Mouse (Mus musculus): ENCODE results near the gene Ces1c. TPM values are rescaled to one million over a fixed set of nuclear protein-coding genes. Genes with fewer than 3 reads are reported as not detected.

Gene Ces1c
- total and polyA plus RNA-seq, 3 experiments = not detected

DNA sequence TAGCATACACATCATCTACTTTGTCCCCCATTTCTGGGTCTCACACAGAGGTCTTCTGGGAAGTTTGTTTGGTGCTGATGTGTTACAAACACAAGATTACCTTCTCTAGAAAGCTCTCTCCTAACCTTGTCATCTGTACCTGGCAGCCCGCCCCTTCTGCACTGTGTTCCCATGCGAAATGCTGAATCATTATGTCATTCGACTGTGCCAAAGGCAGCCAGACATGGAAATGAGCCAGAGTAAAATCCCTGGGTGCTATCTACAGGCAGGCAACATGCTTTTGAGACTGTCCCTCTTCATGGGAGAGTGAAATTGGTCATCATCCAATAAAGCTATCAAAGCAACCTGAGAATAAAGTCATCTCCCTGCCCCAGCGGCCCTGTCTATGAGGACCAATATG is 55.8 kb downstream of the Ces1c start:
- H3K36me3 ChIP-seq (replicated peaks in 1 of 2; ENCODE audit: control insufficient read depth in 1 of 2, insufficient read depth in 1 of 2, low read length in 1 of 2) = no peaks in the 10 kb centered on the region
- no peak overlapping the region for H3K27ac ChIP-seq (ENCODE audit: insufficient read depth, low read depth)
- H3K4me1 ChIP-seq (ENCODE audit: control insufficient read depth in 1 of 2, insufficient read depth in 2 of 2) = no peaks in the 10 kb centered on the region
- no peaks in the 10 kb centered on the region for H3K9me3 ChIP-seq (replicated peaks; ENCODE audit: low read length)
- H3K4me3 ChIP-seq (replicated peaks in 1 of 3; ENCODE audit: low read depth in 2 of 3, low read length in 2 of 3, poor library complexity in 1 of 3) = no peak overlapping the region
- H3K9ac ChIP-seq (ENCODE audit: insufficient read depth, low read depth) = no peak overlapping the region
- no peak for DNase-seq (ENCODE audit: extremely low read depth)
- dilution Hi-C loops (cut with MboI; ENCODE audit: extremely low pct_ligation_motif_present, extremely low pct_unique_long_range_greater_than_20kb, low sequenced_read_pairs) = no loop called here
- no peaks in the 10 kb centered on the region for H3K79me2 ChIP-seq (replicated peaks; ENCODE audit: control insufficient read depth, extremely low read depth, insufficient read depth, poor library complexity, severe bottlenecking)
- peaks cover 23% of the 10 kb centered on the region for H3K27me3 ChIP-seq (replicated peaks)
- TF ChIP-seq SIN3A (IDR thresholded peaks at IDR 0.05; ENCODE audit: low read length) = no peak
- TF ChIP-seq ZNF384 (IDR thresholded peaks at IDR 0.05; ENCODE audit: low read depth, low read length) = no peak
- TF ChIP-seq RCOR1 (conservative IDR thresholded peaks at IDR 0.05; ENCODE audit: low read depth, low read length) = no peak
- no peak for TF ChIP-seq JUND (conservative IDR thresholded peaks at IDR 0.05; ENCODE audit: low read depth, low read length)
- no peak for TF ChIP-seq ELF1 (IDR thresholded peaks at IDR 0.05; ENCODE audit: low read depth, low read length)
- TF ChIP-seq GABPA (IDR thresholded peaks at IDR 0.05; ENCODE audit: insufficient replicate concordance, low read depth, low read length) = no peak
- in situ Hi-C loops (cut with MboI; ENCODE audit: low pct_ligation_motif_present, low pct_unique_long_range_greater_than_20kb, low sequenced_read_pairs) = no loop called here
- no peak overlapping the region for H3K4me2 ChIP-seq (ENCODE audit: insufficient read depth, low read depth, poor library complexity, severe bottlenecking)

DNA sequence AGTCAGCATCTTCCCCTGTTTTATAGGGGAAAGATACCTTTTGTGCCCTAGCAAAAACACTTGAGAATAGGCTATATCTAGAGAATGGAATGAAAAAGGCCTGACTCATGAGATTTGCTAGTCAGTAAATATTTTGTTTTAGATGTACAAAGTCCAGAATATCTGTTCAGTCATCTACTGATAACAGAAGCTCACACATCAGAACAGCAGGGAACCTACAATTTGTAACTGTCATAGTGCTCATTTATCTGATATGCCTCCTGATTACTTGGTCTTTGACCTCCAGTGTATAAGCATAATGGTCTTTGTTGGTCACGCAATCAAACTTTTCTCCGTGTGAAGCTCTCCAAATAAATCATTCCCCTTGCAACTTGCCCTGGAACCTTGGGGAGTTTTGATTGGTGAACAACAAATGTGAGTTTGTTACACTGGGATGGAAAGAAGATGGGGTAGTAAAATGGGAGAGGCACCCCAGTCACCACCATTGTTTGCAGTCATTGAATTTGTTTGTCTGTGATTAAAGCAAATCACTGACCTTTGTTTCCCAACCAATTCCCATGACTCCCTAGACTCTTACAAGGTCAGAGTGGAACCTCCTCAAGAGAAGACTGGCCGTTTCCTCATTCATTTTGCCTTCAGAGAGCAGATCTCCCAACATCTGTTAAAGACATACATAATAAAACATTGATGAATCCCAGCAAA is 67.5 kb downstream of the Ces1c start:
- H3K27ac ChIP-seq (ENCODE audit: insufficient read depth, low read depth) = no peak overlapping the region
- TF ChIP-seq MAFK (IDR thresholded peaks at IDR 0.05; ENCODE audit: insufficient replicate concordance, low read length) (no peak), ZKSCAN1 (IDR thresholded peaks at IDR 0.05; ENCODE audit: borderline replicate concordance, low read depth, low read length) (no peak), TBP (conservative IDR thresholded peaks at IDR 0.05; ENCODE audit: low read depth, low read length) (no peak)
- no peak overlapping the region for H3K4me2 ChIP-seq (ENCODE audit: insufficient read depth, low read depth, poor library complexity, severe bottlenecking)
- H3K4me3 ChIP-seq (replicated peaks in 1 of 3; ENCODE audit: low read depth in 2 of 3, low read length in 2 of 3, poor library complexity in 1 of 3) = no peak overlapping the region
- DNase-seq (ENCODE audit: extremely low read depth) = no peak
- no peaks in the 10 kb centered on the region for H3K36me3 ChIP-seq (replicated peaks in 1 of 2; ENCODE audit: control insufficient read depth in 1 of 2, insufficient read depth in 1 of 2, low read length in 1 of 2)
- H3K79me2 ChIP-seq (replicated peaks; ENCODE audit: control insufficient read depth, extremely low read depth, insufficient read depth, poor library complexity, severe bottlenecking) = no peaks in the 10 kb centered on the region
- dilution Hi-C loops (cut with MboI; ENCODE audit: extremely low pct_ligation_motif_present, extremely low pct_unique_long_range_greater_than_20kb, low sequenced_read_pairs) (no loop called here), in situ Hi-C loops (cut with MboI; ENCODE audit: low pct_ligation_motif_present, low pct_unique_long_range_greater_than_20kb, low sequenced_read_pairs) (no loop called here)
- no peak overlapping the region for H3K9ac ChIP-seq (ENCODE audit: insufficient read depth, low read depth)
- H3K4me1 ChIP-seq (ENCODE audit: control insufficient read depth in 1 of 2, insufficient read depth in 2 of 2) = no peaks in the 10 kb centered on the region
- H3K9me3 ChIP-seq (replicated peaks; ENCODE audit: low read length) = no peaks in the 10 kb centered on the region
- H3K27me3 ChIP-seq (replicated peaks) = peaks cover 15% of the 10 kb centered on the region

DNA sequence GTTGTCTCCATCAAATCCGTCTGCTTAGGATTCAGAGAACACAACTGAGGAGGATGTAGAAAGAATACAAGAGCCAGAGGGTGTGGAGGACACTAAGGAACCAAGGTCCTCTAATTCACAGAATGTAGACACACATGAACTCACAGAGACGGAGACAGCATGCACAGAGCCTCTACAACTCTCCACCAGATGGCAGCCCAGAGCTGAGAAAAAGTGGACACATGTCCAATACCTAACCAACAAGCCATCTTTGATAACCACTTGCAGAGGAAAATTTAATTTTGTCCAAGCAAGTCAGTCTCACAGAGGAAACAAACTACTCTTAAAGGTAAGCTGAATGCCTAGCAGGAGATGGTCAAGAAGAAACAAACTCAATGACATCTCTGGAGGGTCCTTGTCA is 71.9 kb downstream of the Ces1c start:
- peak; percentile 39 for DNase-seq (ENCODE audit: extremely low read depth)
- dilution Hi-C loops (cut with MboI; ENCODE audit: extremely low pct_ligation_motif_present, extremely low pct_unique_long_range_greater_than_20kb, low sequenced_read_pairs) (no loop called here), in situ Hi-C loops (cut with MboI; ENCODE audit: low pct_ligation_motif_present, low pct_unique_long_range_greater_than_20kb, low sequenced_read_pairs) (no loop called here)
- Histone ChIP-seq H3K4me1 (ENCODE audit: control insufficient read depth in 1 of 2, insufficient read depth in 2 of 2) (peaks cover 0 to 13% of the 10 kb centered on the region in 2 experiments; a peak in 2 of 4 replicates), H3K9me3 (replicated peaks; ENCODE audit: low read length) (no peaks in the 10 kb centered on the region), H3K27me3 (replicated peaks) (peaks cover 2% of the 10 kb centered on the region), H3K9ac (ENCODE audit: insufficient read depth, low read depth) (no peak overlapping the region), H3K36me3 (replicated peaks in 1 of 2; ENCODE audit: control insufficient read depth in 1 of 2, insufficient read depth in 1 of 2, low read length in 1 of 2) (no peaks in the 10 kb centered on the region), H3K4me3 (replicated peaks in 1 of 3; ENCODE audit: low read depth in 2 of 3, low read length in 2 of 3, poor library complexity in 1 of 3) (no peak overlapping the region), H3K79me2 (replicated peaks; ENCODE audit: control insufficient read depth, extremely low read depth, insufficient read depth, poor library complexity, severe bottlenecking) (no peaks in the 10 kb centered on the region), H3K4me2 (ENCODE audit: insufficient read depth, low read depth, poor library complexity, severe bottlenecking) (no peak overlapping the region), H3K27ac (ENCODE audit: insufficient read depth, low read depth) (no peak overlapping the region)
- TF ChIP-seq MAX (IDR thresholded peaks at IDR 0.05; ENCODE audit: low read length) (no peak), SMC3 (IDR thresholded peaks at IDR 0.05; ENCODE audit: low read depth, low read length) (peak; percentile 54), CTCF (conservative IDR thresholded peaks at IDR 0.05 in 1 of 2, IDR thresholded peaks at IDR 0.05 in 1 of 2; ENCODE audit: low read depth in 2 of 2, low read length in 2 of 2) (peak in 1 of 2 experiments; percentile 58; a peak in 2 of 4 replicates), RAD21 (IDR thresholded peaks at IDR 0.05; ENCODE audit: low read depth, low read length) (peak; percentile 34), CHD1 (IDR thresholded peaks at IDR 0.05; ENCODE audit: low read depth, low read length) (no peak)
